In the genomic region with DNA sequence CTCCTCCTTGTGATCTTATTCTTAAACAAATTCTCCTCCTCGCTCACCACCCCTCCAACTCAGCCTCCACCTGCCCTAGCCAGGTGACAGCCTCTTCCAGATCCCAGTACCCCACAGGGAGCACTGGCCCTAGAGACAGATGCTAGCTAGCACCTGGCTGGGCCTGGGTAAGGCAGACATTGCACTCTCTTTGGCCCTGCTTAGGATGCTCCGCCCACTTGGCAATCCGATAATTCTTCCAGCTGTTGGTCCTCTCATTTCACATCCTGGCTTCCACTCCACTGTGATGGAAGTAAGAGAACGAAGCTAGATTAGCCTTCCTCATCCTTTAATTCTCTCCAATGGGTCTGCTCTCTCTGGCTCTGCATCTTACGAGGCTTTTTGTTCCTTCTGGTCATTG, we compare ENCODE assay signal across 10 mouse cellular contexts.
DNase-seq lines count a peak whose midpoint lies in the region; ATAC-seq and TF ChIP-seq lines count a peak whose summit lies in the region.
"Had no signal": no experiment of that assay in that cellular context is flagged by ENCODE, and none has a peak within 500 bp of the region (broad histone marks: within the 10 kb centered on the region; RNA-seq: fewer than 3 reads in every experiment).

No protein-coding gene starts in this region.

- peak overlapping the region; percentile 36 for H3K4me2 ChIP-seq in kidney, embryonic 14.5 days (replicated peaks; ENCODE audit: low read depth, low read length)
- H3K4me2 ChIP-seq in midbrain, postnatal 0 days (ENCODE audit: low read depth, low read length, poor library complexity, severe bottlenecking), result peak overlapping the region; percentile 26; the same call in 1 of the 2 replicates

- H3K9me3 ChIP-seq in kidney, embryonic 14.5 days (ENCODE audit: control insufficient read depth, low read length), result no peaks in the 10 kb centered on the region
- H3K9me3 ChIP-seq in limb, embryonic 10.5 days (replicated peaks), result no peaks in the 10 kb centered on the region
- no peaks in the 10 kb centered on the region for H3K9me3 ChIP-seq in midbrain, postnatal 0 days (ENCODE audit: low read length)

- H3K4me1 ChIP-seq in kidney, embryonic 14.5 days (ENCODE audit: control insufficient read depth, insufficient read depth, low read length), result peaks cover 10% of the 10 kb centered on the region; the same call in 1 of the 2 replicates
- peaks cover 32% of the 10 kb centered on the region for H3K4me1 ChIP-seq in limb, embryonic 10.5 days
- H3K4me1 ChIP-seq in midbrain, postnatal 0 days (ENCODE audit: insufficient read depth, low read length), result peaks cover 5% of the 10 kb centered on the region; the same call in 1 of the 2 replicates

- DNase-seq in kidney, adult 18-20 months, result no peak
- peak; percentile 55 for DNase-seq in heart, adult 18-20 months
- no peak for DNase-seq in limb, embryonic 10.5 days (ENCODE audit: low spot score)
- no peak for DNase-seq in midbrain, postnatal 0 days (ENCODE audit: low spot score)
- DNase-seq in adrenal gland, postnatal 36 days, result no peak
- DNase-seq in cerebellum, adult 9-11 months, result no peak
- DNase-seq in left cerebral cortex, adult 2 months (ENCODE audit: extremely low spot score in 1 of 2, low spot score in 2 of 2), result no peak

- H3K36me3 ChIP-seq in kidney, embryonic 14.5 days (ENCODE audit: control insufficient read depth, insufficient read depth, low read length), result no peaks in the 10 kb centered on the region
- H3K36me3 ChIP-seq in limb, embryonic 10.5 days, result no peaks in the 10 kb centered on the region
- no peaks in the 10 kb centered on the region for H3K36me3 ChIP-seq in midbrain, postnatal 0 days (ENCODE audit: insufficient read depth, low read length)

- H3K9ac ChIP-seq in kidney, embryonic 14.5 days (ENCODE audit: low read depth, low read length), result no peak overlapping the region
- H3K9ac ChIP-seq in midbrain, postnatal 0 days (replicated peaks; ENCODE audit: low read length, poor library complexity, severe bottlenecking), result no peak overlapping the region

- no peak for ATAC-seq in kidney, embryonic 14.5 days (ENCODE audit: low FRiP score, low TSS enrichment)
- no peak for ATAC-seq in midbrain, postnatal 0 days (ENCODE audit: low FRiP score)

- intact Hi-C loops in left cerebral cortex, adult 2 months (cut with DNase I), result no loop called here

- no peak overlapping the region for H3K4me3 ChIP-seq in kidney, embryonic 14.5 days (ENCODE audit: low read length)
- H3K4me3 ChIP-seq in limb, embryonic 10.5 days, result 0 out of 2 replicates have a peak overlapping the region, but pooled peaks have one; percentile 14
- H3K4me3 ChIP-seq in midbrain, postnatal 0 days (ENCODE audit: low read depth, low read length), result no peak overlapping the region
- no peak overlapping the region for H3K4me3 ChIP-seq in left cerebral cortex, adult 2 months
- H3K4me3 ChIP-seq: layer of hippocampus, adult 2 months had no signal

- no peak for TF ChIP-seq CTCF in midbrain, postnatal 0 days (IDR thresholded peaks at IDR 0.05)
- TF ChIP-seq CTCF in left cerebral cortex, adult 2 months (IDR thresholded peaks at IDR 0.05), result no peak

- H3K27ac ChIP-seq in kidney, embryonic 14.5 days (ENCODE audit: low read depth, low read length), result no peak overlapping the region
- H3K27ac ChIP-seq in limb, embryonic 10.5 days, result no peak overlapping the region
- H3K27ac ChIP-seq in midbrain, postnatal 0 days (ENCODE audit: low read depth, low read length), result no peak overlapping the region
- H3K27ac ChIP-seq in left cerebral cortex, adult 2 months, result no peak overlapping the region
- H3K27ac ChIP-seq: layer of hippocampus, adult 2 months had no signal

- no peaks in the 10 kb centered on the region for H3K27me3 ChIP-seq in kidney, embryonic 14.5 days (ENCODE audit: control insufficient read depth, insufficient read depth, low read length)
- peaks cover 13% of the 10 kb centered on the region; the same call in 1 of the 2 replicates for H3K27me3 ChIP-seq in limb, embryonic 10.5 days (ENCODE audit: low read depth, poor library complexity, severe bottlenecking)
- H3K27me3 ChIP-seq in midbrain, postnatal 0 days (ENCODE audit: insufficient read depth, low read length), result no peaks in the 10 kb centered on the region
- H3K27me3 ChIP-seq: CH12.LX had no signal

- 32% methylated on average over 5 of the region's 5 CpGs for WGBS in kidney, embryonic 14.5 days
- WGBS in limb, embryonic 10.5 days, result 34% methylated on average over 5 of the region's 5 CpGs
- 31% methylated on average over 5 of the region's 5 CpGs for WGBS in midbrain, postnatal 0 days

Comparison
In these comparisons a context has a peak if more than half of its experiments do, and no peak if none do; other contexts are left out.
1. DNase-seq: peak in heart, adult 18-20 months (2 of 2); none in kidney, adult 18-20 months (single experiment), limb, embryonic 10.5 days (single experiment), midbrain, postnatal 0 days (single experiment), adrenal gland, postnatal 36 days (0 of 2), cerebellum, adult 9-11 months (single experiment) and left cerebral cortex, adult 2 months (0 of 2).